Mouse (Mus musculus) naive thymus-derived CD4-positive, alpha-beta T cell, adult 2 months (primary cell): ENCODE results near the gene Ppp1r14b.

Source experiments
- DNase-seq: peaks from one replicate; pipeline ENCODE4 v3.0.0-alpha.2; 2011; ENCODE audit warnings: low read depth

Gene Ppp1r14b

DNA sequence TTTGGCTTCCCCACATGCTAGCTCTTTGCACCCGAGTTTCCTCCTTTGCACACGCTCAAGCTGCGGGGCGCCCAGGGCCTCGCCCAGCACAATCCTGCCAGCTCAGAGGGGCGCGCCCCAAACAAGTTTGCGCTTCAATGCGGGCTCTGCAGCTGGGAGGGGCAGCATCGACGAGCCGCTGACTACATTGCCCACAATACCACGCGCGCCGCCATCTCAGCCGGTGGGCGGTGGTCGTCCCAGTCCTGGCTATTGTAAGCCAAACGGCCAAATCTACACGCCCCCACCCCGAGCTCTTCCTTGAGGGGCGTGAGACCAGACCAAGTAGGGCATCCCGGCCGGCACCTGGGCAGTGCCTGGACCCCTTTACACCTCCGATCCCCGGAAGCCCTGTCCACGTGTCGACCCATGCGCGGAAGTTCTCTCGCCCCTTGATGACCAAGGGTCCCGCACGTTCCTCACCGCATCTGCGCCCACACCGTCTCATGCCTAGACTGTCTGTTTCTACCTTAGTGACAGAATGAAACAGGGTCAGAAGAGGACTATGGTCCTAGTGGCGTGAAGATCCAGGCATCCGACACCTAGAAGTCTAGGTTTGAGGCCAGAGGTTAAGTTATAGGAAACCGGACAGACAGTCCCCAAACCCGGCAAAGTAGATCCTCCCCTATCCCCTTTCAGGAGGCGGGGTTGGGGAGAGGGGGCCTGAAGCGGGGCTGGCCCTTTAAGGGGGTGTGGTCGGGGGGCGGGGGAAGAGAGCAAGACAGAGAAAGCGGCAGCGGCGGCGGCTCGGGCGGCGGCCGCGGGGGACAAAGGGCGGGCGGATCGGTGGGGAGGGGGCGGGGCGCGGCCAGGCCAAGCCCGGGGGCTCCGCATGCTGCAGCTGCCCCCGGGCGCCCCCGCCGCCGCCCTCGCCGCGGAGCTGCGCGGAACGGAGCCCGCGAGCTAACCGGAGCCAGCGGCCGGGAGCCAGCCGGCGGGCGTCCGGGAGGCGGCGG, at the start of gene Ppp1r14b:
Ppp1r14b (plus strand) TSS at position 758 of the 995 bp plus-strand sequence.
- DNase-seq, result peak; percentile 80

DNA sequence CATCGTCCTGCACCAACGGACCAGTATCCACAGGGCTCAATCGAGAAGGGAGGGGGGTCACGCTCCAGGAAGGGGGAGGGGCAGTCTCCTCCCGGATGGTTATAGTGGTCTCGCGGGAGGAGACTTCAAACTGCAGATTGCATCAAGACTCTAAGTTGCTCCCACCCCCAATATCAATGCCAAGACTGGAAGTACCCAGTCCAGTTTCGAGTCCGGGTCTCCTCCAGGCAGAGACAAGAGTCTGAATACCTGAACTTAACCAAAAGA, 49.5 kb upstream of the Ppp1r14b start, which contains the start of gene Catsperz:
Catsperz (minus strand) TSS at position 74 of the 267 bp plus-strand sequence.
- peak; percentile 35 for DNase-seq

DNA sequence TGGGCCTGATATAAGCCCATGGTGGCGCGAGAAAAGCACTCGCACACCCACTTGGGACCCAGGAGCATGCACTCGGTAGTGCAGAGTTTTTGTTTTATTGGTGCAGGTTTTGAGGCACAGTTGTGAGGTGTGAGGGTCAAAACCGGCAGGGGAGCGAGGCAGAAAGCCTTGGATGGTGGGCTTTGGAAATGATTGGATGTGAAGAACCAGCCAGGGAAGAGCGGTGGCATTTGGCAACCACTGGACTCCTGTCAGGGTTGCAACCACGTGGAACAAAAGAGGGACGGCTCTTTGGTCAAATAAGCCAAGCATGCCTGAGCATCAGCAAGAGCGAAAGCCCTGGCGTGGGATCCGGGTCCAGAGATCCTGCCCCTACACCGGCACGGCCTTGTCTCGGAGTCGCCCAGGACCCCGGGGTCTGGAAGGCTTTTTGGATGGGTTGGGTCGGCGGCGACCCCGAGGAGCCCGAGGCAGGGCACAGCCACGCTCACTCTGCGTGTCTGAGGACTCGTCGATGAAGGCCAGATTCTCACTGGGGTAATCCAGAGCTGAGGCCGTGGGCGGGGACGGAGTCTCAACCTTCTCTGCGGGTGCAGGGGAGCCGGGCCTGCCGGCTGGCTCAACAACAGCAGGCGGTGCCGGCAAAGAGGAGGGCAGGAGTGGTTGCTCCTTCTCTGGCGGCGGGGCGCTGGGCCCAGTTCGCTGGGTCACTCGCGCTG, 49.0 kb upstream of the Ppp1r14b start:
- DNase-seq, result no peak

DNA sequence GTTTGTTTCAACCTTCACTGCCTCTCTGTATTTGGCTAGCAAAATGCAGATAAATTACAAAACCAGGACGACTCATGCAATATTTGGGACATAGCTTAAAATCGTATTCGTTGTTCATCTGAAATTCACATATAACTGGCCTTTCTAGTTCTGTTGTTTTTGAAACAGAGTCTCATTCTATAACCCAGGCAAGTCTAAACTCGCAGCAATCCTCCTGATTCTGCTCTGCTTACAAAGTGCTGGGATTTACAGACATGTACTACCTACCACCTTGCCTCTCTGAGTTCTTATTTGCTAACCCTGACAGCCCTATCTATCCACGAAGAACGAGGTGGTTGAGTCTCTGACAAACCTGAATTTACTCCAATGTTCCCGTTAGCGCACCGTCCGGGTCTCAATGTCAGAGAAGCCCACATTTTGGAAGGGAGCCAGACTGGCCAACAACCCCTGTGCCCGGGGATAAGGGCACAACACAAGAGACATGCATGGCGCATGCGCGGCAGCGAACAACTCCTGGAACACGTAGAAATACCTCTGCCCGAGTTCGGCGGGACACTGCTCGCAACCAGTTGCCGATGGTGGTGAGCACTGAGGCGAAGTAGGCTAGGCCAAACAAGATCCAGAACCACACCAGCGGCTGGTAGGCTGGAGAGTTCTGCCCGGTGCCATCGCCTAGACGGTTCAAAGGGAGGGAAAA, 48.1 kb upstream of the Ppp1r14b start:
- peak; percentile 64 for DNase-seq

DNA sequence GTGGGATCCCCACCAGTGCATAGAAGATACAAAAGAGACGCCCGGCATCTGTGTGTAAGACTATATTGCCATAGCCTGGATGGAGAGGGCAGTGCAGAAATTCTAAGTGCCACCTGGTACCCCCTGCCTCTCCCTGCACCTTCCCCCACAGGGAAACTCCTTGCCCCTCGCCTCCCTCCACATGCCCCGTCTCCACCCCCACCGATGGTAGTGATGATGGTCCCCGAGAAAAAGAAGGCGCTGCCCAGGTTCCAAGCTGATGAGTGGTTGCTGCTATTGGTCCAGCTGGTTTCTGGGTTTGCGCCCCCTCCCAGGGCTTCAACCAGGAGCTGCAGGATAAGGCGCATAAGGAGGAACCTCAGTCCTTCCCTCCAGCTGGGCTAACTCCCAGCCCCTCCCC, 46.7 kb upstream of the Ppp1r14b start:
- no peak for DNase-seq

DNA sequence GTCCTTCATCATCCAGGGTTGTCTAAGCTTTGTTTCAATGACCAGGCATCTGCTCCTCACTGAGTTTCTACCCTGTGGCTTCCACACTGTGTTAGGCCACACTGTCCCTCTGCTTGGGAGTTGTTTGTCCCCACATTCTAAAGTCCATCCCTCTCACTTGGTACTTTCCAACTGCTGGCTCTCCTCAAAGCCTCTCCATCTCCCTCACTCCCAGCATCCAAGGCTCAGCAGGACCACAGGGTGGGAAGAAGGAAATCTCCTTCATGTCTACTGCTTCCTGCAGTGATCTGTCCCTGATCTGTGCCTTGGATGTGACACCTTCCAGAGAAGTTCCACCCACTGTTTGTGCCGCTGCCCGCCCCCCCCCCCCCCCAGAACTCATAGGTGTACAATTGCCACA, 43.8 kb upstream of the Ppp1r14b start:
- no peak for DNase-seq

DNA sequence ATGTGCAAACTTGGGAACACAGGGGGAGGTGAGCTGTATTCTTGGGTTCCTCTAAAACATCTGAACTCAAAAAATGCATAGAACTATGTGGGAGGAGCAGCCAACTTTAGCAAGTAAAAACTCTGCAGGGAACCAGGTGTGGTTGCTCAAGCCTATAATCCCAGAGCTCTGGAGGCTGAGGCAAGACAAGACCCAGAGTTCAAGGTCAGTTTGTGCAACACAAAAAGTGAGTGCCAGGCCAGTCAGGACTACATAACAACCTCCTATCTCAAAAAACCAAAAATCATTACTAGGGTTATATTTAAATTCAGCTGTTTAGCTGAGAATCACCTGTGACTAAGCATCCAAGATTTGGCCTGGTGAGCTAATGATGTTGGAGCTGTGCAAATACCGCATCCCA, 42.8 kb upstream of the Ppp1r14b start:
- DNase-seq, result no peak

DNA sequence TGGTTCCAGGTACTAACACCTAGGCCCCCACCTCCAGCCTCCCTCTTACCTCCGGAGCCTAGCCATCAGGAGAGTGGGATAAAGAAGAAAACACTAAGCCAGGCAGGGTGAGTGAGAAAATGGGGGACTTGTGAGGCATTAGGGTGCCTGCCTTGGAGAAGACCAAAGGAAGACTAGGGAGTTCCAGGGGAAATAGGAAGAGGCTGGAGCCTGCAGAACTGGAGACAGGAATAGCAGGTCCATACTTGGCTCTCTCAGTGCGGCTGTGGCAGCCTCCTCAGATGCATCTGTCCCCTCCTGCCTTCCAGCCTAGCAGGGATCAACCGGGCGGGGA, 41.7 kb upstream of the Ppp1r14b start:
- DNase-seq, result no peak

DNA sequence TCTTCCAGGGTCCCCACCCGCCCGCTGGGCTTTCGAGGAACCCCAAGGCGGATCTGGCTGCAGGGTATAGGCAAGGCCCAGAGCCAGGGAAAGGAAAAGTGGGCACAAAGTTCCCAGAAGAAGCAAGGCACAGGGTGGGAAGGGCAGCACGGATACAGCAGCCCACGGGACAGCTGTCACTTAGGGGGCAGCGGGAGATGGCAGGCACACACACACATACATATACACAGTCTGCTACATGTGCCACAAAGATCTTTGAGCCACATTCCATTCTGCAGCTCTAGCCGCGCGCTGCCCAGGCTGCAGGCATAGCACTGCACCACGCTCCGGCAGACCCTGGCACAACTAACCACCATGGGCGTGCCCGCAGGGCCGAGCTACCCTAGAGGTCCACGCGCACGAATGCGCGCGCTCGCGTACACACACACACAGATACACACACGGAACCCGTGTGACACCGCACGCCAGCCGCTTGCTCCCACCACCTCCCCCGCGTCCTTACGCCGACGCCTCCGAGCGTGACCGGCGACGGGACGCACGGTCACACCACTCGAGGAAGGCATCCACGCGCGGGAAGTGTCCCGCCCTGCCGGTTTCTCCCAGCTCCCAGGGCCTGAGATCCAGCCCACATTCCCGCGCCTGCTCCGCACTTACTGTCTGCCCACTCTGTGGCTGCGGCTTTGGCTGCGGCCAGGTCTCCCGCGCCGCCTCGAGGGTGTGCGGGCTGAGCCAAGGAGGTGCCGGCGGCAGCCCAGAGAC, 41.2 kb upstream of the Ppp1r14b start:
- DNase-seq, result no peak

DNA sequence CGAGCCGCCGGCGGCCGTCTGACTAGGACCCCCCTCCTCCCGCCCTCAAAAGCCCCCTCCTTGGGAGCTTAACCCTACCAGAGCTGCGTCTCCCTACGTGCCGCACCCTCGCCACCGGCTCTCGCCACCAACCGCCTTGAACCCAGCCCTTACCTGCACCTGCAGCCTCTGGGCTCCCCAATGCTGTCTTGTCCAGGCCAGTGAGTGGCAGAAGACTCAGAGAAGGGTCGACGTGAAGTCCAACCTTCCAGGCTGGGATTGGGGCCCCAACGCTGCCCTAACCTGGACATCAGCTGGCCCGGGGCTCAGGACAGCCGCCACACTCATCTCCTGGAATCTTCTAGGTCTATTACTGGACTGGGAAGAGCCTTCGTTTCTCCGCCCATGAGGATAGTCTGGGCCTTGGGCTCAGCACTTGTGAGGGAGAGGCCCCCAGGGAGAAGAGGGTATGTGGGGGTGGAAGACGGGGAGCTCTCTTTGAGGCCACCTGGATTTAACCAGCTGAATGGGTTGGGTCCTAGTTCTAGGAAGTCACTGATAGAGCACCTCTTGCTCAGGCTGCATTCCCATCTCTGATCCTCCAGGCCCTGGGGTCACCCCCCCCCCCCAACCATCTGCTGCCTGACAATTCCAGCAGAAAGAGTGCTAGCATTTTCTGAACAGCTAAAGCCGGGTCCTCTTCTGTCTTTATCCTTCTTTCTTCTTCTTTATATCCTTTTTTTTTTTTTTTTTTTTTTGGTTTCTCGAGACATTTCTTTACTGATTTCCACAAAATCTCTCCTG, 40.4 kb upstream of the Ppp1r14b start, which contains the start of gene Kcnk4:
Kcnk4 (minus strand) TSS at position 321 of the 783 bp plus-strand sequence.
- DNase-seq, result no peak

DNA sequence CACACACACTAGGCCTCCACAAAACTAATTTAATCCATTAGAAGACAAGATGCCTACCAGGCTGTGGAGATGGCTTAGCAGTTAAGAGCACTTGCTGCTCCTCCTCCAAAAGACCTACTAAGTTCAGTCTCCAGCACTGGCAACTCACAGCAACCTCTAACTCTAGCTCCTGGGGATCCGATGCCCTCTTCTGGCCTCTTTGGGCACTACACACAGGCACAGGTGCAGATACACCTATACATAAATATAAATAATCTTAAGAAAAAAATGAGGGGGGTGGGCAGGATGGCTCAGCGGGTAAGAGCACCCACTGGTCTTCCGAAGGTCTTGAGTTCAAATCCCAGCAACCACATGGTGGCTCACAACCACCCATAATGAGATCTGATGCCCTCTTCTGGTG, 38.5 kb upstream of the Ppp1r14b start:
- peak; percentile 58 for DNase-seq

DNA sequence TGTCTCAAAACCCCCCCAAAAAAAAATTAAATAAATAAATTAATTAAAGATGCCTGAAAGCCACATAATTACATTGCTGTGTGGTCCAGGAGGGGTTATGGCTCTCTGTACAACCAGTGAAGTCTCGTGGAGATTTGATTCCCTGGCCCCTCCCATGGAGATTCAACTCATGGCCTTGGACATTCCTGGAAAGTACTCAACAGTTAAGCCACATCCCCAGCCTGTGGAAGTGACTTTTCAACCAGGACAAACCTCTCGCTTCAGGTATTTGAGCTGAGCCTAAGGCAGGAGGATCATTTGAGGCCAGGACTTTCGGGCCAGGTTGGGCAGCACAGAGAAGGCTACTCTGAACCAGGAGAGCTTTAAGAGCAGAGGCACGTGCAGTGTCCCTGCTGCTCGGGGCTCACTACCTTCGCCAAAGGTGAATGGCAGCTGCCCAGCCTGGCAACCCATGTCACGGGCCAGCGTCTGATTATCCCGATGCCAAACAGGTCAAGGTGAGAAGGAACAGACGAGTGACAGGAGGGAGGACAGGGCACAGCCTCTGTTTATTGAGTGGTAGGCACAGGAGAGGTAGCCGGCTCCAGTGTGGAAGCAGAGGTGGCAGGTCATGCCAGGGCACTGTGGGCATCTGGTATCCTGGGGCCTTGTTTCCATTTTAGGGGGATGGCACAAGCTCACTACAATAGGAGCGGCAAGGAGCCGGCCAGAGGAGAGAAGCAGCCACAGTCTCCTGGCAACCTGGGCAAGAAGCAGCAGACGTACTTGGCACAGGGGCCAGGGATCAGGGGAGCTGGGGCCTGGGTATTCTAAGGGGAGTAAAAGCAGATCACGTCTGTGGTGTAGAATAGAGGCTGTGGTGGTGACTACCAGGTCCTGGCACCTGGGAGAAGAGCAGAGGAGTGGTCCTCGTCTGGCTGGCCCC, 37.0 kb upstream of the Ppp1r14b start:
- DNase-seq, result no peak

DNA sequence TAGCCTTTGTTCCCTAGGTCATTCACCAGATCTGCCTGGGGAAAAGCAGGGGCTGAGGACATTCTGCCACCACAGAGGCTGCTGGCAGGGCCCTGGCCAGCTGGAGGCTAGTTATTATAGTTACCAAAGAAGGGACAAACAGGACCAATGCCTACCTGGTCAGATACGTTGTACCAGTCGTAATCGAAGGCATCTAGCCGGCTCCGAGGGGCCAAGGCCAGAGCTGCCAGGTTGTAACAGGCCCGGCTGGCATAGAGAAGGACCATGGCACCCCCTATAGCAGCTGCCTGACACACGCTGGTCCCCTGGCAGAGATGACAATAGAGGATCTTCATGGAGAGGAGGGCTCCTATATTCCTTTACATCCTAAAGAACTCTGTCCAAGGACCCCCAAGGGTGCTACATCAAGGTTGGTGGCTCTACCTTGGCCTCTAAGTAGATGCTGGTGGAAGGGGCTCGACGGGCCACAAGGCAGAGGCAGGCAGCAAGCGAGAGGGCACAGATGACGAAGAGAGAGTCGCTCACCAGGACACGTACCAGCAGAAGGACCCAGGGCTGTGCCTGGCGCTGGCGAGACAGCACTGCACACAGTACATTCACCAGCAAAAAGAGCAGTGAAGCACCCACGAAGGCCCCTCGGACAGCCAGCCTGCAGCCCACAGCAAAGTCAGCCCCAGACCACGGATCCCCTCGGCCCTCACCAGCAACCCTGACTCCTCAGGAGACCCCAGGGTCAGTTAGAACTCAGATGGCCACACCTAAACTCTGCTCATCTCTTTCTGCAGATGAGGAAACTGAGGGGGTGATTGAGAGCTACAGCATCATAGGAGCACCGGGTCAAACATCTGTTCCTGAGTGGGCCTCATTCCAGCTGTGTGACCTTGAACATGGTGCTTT, 35.4 kb upstream of the Ppp1r14b start:
- no peak for DNase-seq

DNA sequence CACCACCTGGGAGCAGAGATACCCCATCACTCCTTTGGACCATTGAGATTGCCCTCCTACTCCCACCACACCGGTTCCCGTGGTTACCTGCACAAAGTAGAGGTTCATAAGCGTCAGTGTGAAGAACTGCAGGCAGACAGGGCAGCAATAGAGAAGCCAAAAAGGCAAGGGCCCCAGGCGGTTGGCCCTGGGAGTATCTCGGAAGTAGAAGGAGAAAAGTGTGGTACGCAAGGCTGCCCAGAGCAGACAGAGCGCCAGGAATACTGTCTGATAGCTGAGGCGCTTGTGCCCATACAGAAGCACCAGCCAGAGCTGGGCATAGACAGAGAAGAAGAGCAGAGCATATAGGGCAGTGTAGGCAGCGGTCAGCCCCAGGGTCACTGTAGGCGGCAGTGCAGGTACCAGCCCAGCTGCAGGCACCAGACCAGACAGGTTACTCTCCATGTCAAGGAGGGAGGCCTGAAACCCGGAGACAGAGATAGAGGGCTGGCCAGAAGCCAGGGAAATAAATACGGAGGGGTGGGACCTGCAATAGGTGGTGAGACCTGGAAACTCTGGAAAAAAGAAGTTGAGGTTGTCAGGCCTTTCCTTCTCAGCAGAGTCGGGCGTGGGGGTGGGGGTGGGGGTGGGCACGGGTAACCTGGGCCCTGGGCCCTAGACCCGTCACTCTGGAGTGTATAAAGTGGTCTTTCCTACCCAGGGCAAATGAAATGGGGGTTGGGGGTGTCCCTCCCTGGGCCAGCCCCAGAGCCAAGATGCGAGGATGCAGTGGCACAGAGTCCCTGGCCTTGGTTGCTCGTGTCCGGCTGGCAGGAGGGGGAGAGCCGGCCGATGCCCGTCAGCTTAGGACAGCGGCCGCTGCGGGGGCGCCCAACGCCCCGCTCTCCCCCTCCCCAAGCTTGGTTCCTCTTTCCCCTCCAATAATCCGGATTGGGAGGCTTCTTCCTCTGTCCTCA, 34.1 kb upstream of the Ppp1r14b start:
- DNase-seq, result no peak

DNA sequence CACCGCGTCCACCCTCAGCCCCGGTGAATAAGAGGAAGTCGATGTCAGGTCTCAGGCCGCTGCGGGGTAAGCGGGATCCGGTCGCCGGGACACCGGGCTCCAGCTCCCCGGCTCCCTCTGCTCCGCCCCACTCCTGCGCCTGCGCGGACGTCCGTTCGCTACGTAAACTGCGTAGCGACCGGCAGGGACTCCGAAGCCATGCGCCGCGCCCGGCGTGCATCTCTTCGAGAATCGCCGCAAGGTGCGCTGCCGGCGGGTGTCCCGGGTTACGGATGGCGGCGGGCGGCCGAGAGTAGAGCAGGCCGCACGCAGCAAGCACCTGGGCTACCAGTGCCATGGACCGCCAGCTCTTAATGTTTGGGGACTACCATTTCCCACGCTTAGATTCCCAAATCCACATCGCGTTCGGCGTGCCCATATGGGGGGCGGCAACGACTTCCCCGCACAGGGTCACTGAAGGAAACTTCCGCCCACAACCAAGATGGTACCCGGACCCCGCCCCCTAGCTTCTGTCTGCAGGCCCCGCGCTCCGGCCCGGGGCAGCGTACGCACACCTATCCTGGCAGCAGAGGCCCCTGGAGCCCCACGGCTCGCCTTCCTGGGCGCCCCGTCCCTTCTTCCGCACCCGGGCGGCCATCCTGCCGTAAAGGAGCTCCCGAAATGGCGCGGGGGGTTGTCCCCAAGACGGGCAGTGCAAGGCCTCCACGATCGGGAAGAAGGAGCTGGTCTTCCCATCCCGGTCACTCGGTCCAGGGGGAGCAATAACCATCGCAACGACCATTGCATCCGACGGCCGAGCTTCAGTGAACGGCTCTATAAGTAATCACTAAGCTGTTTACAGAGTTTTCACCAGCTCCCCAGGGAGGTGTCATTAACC, 33.2 kb upstream of the Ppp1r14b start, which contains the start of gene Bad:
Bad (plus strand) TSS at position 490 of the 877 bp plus-strand sequence.
- DNase-seq, result peak; percentile 97

DNA sequence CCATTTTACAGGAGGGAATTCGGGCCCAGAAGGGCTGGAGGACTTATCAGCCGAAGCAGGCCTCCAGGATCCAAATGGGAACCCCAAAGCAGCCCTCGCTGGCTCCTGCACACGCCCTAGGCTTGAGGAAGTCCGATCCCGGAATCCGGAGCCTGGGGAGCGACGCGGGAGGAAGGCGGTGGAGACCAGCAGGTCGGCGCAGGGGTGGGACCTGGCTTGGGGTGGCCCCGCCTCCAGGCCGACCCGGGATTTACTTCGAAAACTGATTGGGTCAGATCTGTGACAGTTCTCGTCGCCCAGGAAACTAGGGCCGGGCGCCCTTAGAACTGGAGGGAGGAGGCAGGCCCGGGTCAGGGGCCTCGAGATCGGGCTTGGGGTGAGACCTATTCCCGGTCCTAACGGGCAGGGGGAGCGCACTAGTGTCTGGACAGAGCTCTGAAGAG, 32.5 kb upstream of the Ppp1r14b start, which contains the start of gene Gpr137:
Gpr137 (minus strand) TSS at position 232 of the 443 bp plus-strand sequence.
- DNase-seq, result peak; percentile 90
